Mouse (Mus musculus) gastrocnemius, postnatal 25 days (tissue): ENCODE measurements around the gene Magi2. TPM values are rescaled to one million over a fixed set of nuclear protein-coding genes. Genes with fewer than 3 reads are reported as not detected.
"Not testable (repeated sequence)": the region's sequence is repeated elsewhere in the genome, so short reads cannot be mapped to it uniquely, and the experiment has no call there.

Source experiments
- DNase-seq: peaks from one replicate; pipeline ENCODE4 v3.0.0; 2022
- total RNA-seq, 2 experiments: library from RNA; stranded (reverse); gene quantifications; 1 replicate in 1 of 2; 2 replicates in 1 of 2; pipeline ENCODE4 v1.2.3; 2021

The Magi2 gene
- total RNA-seq, 2 experiments from 2014 or later: 1.6 to 2.0 TPM

- no peak for DNase-seq
Observed at GRCm38 (mm10) chr5:20703304-20703700, 1476.5 kb downstream of the Magi2 start.

- DNase-seq: no peak
Observed at GRCm38 (mm10) chr5:20703971-20704575, 1477.2 kb downstream of the Magi2 start.

GRCm38 (mm10) chr5:20704886-20705285 lies 1478.0 kb downstream of the Magi2 start:
- DNase-seq: no peak

- DNase-seq: not testable (repeated sequence)
Observed at GRCm38 (mm10) chr5:20706322-20707282, 1479.8 kb downstream of the Magi2 start.

GRCm38 (mm10) chr5:20710845-20711244 lies 1484.0 kb downstream of the Magi2 start:
- DNase-seq: not testable (repeated sequence)

- DNase-seq: not testable (repeated sequence)
Observed at GRCm38 (mm10) chr5:20714619-20715018, 1487.8 kb downstream of the Magi2 start.

GRCm38 (mm10) chr5:20715980-20716379 lies 1489.1 kb downstream of the Magi2 start:
- DNase-seq: not testable (repeated sequence)

- DNase-seq: peak; percentile 68
Observed at GRCm38 (mm10) chr5:20720201-20720900, 1493.5 kb downstream of the Magi2 start.

- DNase-seq: not testable (repeated sequence)
Observed at GRCm38 (mm10) chr5:20723226-20723625, 1496.4 kb downstream of the Magi2 start.

GRCm38 (mm10) chr5:20738795-20739194 lies 1512.0 kb downstream of the Magi2 start:
- DNase-seq: no peak

GRCm38 (mm10) chr5:20741193-20741592 lies 1514.4 kb downstream of the Magi2 start:
- DNase-seq: no peak

- no peak for DNase-seq
Observed at GRCm38 (mm10) chr5:20741936-20742335, 1515.1 kb downstream of the Magi2 start.

GRCm38 (mm10) chr5:20748142-20748541 lies 1521.3 kb downstream of the Magi2 start:
- no peak for DNase-seq

- DNase-seq: no peak
Observed at GRCm38 (mm10) chr5:20748856-20749255, 1522.0 kb downstream of the Magi2 start.

GRCm38 (mm10) chr5:20749535-20749934 lies 1522.7 kb downstream of the Magi2 start:
- DNase-seq: no peak

GRCm38 (mm10) chr5:20751000-20751399 lies 1524.2 kb downstream of the Magi2 start:
- DNase-seq: no peak

GRCm38 (mm10) chr5:20751696-20752095 lies 1524.9 kb downstream of the Magi2 start:
- DNase-seq: peak; percentile 20

- no peak for DNase-seq
Observed at GRCm38 (mm10) chr5:20753096-20753495, 1526.3 kb downstream of the Magi2 start.

GRCm38 (mm10) chr5:20753963-20754362 lies 1527.1 kb downstream of the Magi2 start:
- DNase-seq: no peak
